Mouse (Mus musculus) hindbrain, embryonic 11.5 days (tissue): ENCODE data around the gene Gapvd1. TPM values are rescaled to one million over a fixed set of nuclear protein-coding genes. Genes with fewer than 3 reads are reported as not detected.

Source experiments
- ATAC-seq: fragments of 200-750 bp; cut with Nextera tagmentation; 2 replicates; pipeline ENCODE4 v1.8.0; 2017; ENCODE audit warnings: mild to moderate bottlenecking, moderate TSS enrichment, moderate library complexity; ENCODE audit not compliant: low FRiP score
- DNase-seq: peaks from one replicate; pipeline ENCODE4 v3.0.0-alpha.2; 2015; ENCODE audit warnings: low spot score
- H3K27ac ChIP-seq: fragments of 300-500 bp; sonication (generic); 2 replicates; pipeline ENCODE4 v1.5.1; 2014; ENCODE audit warnings: mild to moderate bottlenecking, low read depth, low read length
- H3K27me3 ChIP-seq: fragments of 300-500 bp; sonication (generic); 2 replicates; pipeline ENCODE4 v1.6.1; 2014; ENCODE audit warnings: mild to moderate bottlenecking, low read length, moderate library complexity, mixed read lengths; ENCODE audit not compliant: control insufficient read depth, insufficient read depth
- H3K36me3 ChIP-seq: fragments of 300-500 bp; sonication (generic); 2 replicates; pipeline ENCODE4 v1.6.1; 2014; ENCODE audit warnings: mild to moderate bottlenecking, low read length, moderate library complexity, mixed read lengths; ENCODE audit not compliant: control insufficient read depth, insufficient read depth
- H3K4me1 ChIP-seq: fragments of 300-500 bp; sonication (generic); replicated peaks from 2 replicates; pipeline ENCODE4 v1.6.1; 2014; ENCODE audit warnings: low read length, mixed read lengths; ENCODE audit not compliant: control insufficient read depth, insufficient read depth
- H3K4me2 ChIP-seq: fragments of 300-500 bp; sonication (generic); replicated peaks from 2 replicates; pipeline ENCODE4 v1.6.1; 2014; ENCODE audit warnings: mild to moderate bottlenecking, low read depth, low read length
- H3K4me3 ChIP-seq: fragments of 300-500 bp; sonication (generic); 2 replicates; pipeline ENCODE4 v1.5.1; 2014; ENCODE audit warnings: low read depth, low read length
- H3K9ac ChIP-seq: fragments of 300-500 bp; sonication (generic); 2 replicates; pipeline ENCODE4 v1.6.1; 2014; ENCODE audit warnings: low read depth, low read length
- H3K9me3 ChIP-seq: fragments of 300-500 bp; sonication (generic); 2 replicates; pipeline ENCODE4 v1.6.1; 2016; ENCODE audit warnings: low read length; ENCODE audit not compliant: control insufficient read depth
- WGBS: fragments of 180-500 bp; shearing (Covaris S2); extraction: QIAGEN DNeasy Blood & Tissue Kit; methylation state at CpG from one replicate; pipeline ENCODE4 v1.1.7; 2014; 5-methylcytosine and 5-hydroxymethylcytosine counted together
- polyA plus RNA-seq: library from polyadenylated mRNA; unstranded; fragments of >200 nt; fragmentation: Nextera tagmentation; extraction: Ambion mirVana; gene quantifications from 2 replicates; pipeline ENCODE4 v1.2.1, GENCODE M21; 2014

The Gapvd1 gene
- polyA plus RNA-seq, 1 experiment from 2014 or later, result 94.0 TPM

GRCm38 (mm10) chr2:34639725-34640124 lies 115.3 kb downstream of the Gapvd1 start:
- H3K27ac ChIP-seq, result no peak overlapping the region
- WGBS, result 73% methylated on average over 5 of the region's 5 CpGs
- no peaks in the 10 kb centered on the region for H3K36me3 ChIP-seq
- DNase-seq (no peak), ATAC-seq (peak; percentile 46; the same call in 1 of the 2 replicates)
- H3K4me3 ChIP-seq, result no peak overlapping the region
- H3K9ac ChIP-seq, result no peak overlapping the region
- no peaks in the 10 kb centered on the region for H3K27me3 ChIP-seq
- H3K4me2 ChIP-seq, result no peak overlapping the region
- no peaks in the 10 kb centered on the region; the same call in 1 of the 2 replicates for H3K4me1 ChIP-seq
- no peaks in the 10 kb centered on the region for H3K9me3 ChIP-seq

DNA sequence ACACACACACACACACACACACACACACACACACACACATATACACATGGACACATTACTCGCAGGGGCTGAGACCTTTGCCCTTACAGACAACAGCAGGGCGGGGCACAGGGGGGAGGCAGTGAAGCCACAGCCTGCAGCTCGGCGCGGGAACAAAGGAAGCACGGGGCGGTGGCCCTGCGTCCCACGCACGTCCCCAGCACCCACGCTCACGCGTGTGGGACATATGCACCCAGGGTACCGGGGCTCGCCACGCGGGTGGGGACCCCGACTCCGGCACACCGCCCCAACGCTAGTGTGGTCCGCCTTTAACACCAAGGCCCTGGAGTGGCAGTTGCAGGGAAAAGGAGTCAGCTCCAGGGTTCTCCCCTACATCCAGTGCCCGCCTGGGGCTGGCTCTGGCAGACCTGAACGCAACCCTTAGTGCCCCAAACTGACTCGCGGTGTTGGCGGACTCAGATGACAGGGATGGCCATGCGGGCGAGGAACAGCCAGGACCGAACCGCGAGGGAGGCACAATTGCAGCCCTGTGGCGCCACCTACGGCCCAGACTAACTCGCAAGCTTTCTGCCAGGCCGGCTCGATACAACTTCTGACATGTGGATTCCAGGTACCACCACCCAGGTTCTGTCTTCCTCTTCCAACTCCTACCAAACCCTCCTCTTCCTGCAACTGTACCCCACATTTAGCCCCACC lies 115.9 kb downstream of the Gapvd1 start:
- DNase-seq, result peak; percentile 89
- H3K4me1 ChIP-seq, result no peaks in the 10 kb centered on the region; the same call in 1 of the 2 replicates
- no peaks in the 10 kb centered on the region for H3K36me3 ChIP-seq
- no peaks in the 10 kb centered on the region for H3K27me3 ChIP-seq
- 10% methylated on average over 37 of the region's 37 CpGs for WGBS
- no peaks in the 10 kb centered on the region for H3K9me3 ChIP-seq
- H3K9ac ChIP-seq, result peak overlapping the region; percentile 65
- H3K27ac ChIP-seq, result no peak overlapping the region
- H3K4me2 ChIP-seq, result peak overlapping the region; percentile 83
- peak overlapping the region; percentile 34 for H3K4me3 ChIP-seq
- ATAC-seq, result peak; percentile 70

- no peak for DNase-seq
- H3K9me3 ChIP-seq, result no peaks in the 10 kb centered on the region
- no peaks in the 10 kb centered on the region for H3K36me3 ChIP-seq
- H3K4me1 ChIP-seq, result no peaks in the 10 kb centered on the region; the same call in 1 of the 2 replicates
- peak overlapping the region; percentile 45; the same call in 1 of the 2 replicates for H3K27ac ChIP-seq
- no peaks in the 10 kb centered on the region for H3K27me3 ChIP-seq
- H3K4me2 ChIP-seq, result no peak overlapping the region
- no peak for ATAC-seq
- whole genome bisulfite sequencing, result 77% methylated on average over 14 of the region's 14 CpGs
- H3K4me3 ChIP-seq, result no peak overlapping the region
- no peak overlapping the region for H3K9ac ChIP-seq
Measured at GRCm38 (mm10) chr2:34635249-34636165, 119.5 kb downstream of the Gapvd1 start.

- WGBS, result 89% methylated on average over 12 of the region's 12 CpGs
- Histone ChIP-seq H3K27ac (no peak overlapping the region), H3K4me1 (no peaks in the 10 kb centered on the region), H3K4me2 (no peak overlapping the region), H3K36me3 (no peaks in the 10 kb centered on the region), H3K27me3 (no peaks in the 10 kb centered on the region), H3K9ac (no peak overlapping the region), H3K9me3 (no peaks in the 10 kb centered on the region), H3K4me3 (no peak overlapping the region)
- ATAC-seq, result no peak
- no peak for DNase-seq
Measured at GRCm38 (mm10) chr2:34632051-34632450, 123.0 kb downstream of the Gapvd1 start.

GRCm38 (mm10) chr2:34630445-34630844 lies 124.6 kb downstream of the Gapvd1 start:
- Histone ChIP-seq H3K4me1 (no peaks in the 10 kb centered on the region), H3K27me3 (no peaks in the 10 kb centered on the region), H3K36me3 (no peaks in the 10 kb centered on the region), H3K9me3 (no peaks in the 10 kb centered on the region), H3K9ac (no peak overlapping the region), H3K4me3 (no peak overlapping the region), H3K27ac (no peak overlapping the region), H3K4me2 (no peak overlapping the region)
- ATAC-seq (no peak), DNase-seq (no peak)
- WGBS, result 80% methylated on average over 6 of the region's 6 CpGs

- no peak for DNase-seq
- Histone ChIP-seq H3K27ac (no peak overlapping the region), H3K36me3 (no peaks in the 10 kb centered on the region), H3K4me1 (no peaks in the 10 kb centered on the region), H3K9ac (no peak overlapping the region), H3K4me2 (no peak overlapping the region), H3K4me3 (no peak overlapping the region), H3K27me3 (no peaks in the 10 kb centered on the region), H3K9me3 (no peaks in the 10 kb centered on the region)
- no peak for ATAC-seq
- 83% methylated on average over 7 of the region's 7 CpGs for WGBS
Measured at GRCm38 (mm10) chr2:34629758-34630157, 125.3 kb downstream of the Gapvd1 start.

DNA sequence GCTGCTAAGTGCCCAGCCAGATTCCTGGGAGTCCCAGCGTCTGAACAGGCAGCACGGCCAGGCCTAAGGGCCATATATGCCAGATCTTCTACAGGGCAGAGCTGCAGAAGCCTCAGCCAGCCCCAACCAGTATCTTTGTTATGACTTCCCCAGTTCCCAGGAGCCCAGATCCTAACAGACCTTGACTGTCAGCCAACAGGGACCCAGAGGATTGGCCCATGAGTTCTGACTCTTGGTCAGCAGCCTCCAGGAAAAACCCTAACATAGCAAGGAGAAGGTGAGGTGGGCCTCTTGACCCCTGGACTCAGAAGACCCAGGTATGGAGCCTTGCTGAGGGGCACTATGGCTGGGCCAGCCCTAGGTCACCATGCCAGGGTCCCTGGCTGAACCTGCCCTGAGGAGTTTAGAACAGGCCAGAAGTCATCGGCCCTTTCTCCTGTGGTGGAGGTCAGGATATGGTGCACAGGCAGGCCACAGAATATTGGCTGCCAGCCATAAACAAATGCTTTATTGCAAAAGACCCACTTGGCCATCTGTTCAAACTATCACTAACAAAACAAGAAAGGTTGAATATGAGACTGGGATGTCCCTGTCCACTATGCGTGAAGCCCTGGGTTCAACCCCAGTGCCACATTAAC lies 126.0 kb downstream of the Gapvd1 start:
- no peaks in the 10 kb centered on the region for H3K9me3 ChIP-seq
- no peak overlapping the region for H3K4me2 ChIP-seq
- DNase-seq (no peak), ATAC-seq (no peak)
- H3K27me3 ChIP-seq, result no peaks in the 10 kb centered on the region
- H3K27ac ChIP-seq, result no peak overlapping the region
- no peak overlapping the region for H3K9ac ChIP-seq
- no peak overlapping the region for H3K4me3 ChIP-seq
- no peaks in the 10 kb centered on the region for H3K36me3 ChIP-seq
- no peaks in the 10 kb centered on the region for H3K4me1 ChIP-seq
- 93% methylated on average over 4 of the region's 4 CpGs for WGBS

DNA sequence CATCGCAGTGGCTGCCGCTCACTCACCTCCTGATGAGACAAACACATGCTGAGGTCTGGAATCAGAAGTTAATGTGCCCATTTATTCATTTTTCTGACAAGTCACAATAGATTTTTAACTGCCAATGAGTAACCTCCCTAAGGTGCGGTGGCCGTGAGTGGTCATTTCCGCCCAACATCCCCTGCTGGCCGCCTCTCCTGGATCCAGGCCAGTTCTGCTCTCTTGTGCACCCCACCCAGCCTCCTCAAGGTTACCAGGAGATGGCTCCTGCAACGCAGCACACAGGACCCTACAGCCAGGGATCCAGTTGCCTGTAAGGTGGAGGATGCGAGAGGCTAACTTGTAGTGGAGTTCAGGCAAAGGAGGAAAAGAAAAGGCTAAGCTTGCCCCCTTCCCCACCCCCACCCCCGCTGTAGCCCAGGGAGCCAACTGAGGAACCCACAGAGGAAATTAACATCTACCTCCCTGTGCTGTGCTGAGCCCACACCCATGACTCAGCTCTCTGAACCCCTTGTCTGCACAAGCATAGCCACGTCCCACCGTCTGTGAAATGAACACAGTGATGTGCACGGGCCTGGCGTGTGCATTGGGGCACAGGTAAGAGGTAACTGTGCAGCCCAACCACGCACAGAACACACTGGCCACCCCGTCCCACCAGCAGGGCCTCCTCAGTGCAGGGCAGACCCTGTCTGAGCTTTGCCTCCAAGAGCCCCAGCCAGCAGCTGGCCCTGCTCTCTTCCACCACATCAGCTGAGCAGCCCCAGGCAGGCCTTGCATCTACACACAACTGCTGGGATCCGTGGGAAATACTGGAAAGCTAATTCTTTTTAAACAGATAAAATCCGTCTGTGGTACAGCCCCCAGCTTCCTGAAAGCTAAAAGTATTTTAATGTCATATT lies 127.5 kb downstream of the Gapvd1 start:
- no peaks in the 10 kb centered on the region for H3K27me3 ChIP-seq
- DNase-seq, result no peak
- no peak overlapping the region for H3K4me2 ChIP-seq
- no peak overlapping the region for H3K4me3 ChIP-seq
- no peak for ATAC-seq
- no peaks in the 10 kb centered on the region for H3K4me1 ChIP-seq
- 79% methylated on average over 17 of the region's 17 CpGs for WGBS
- no peaks in the 10 kb centered on the region for H3K36me3 ChIP-seq
- H3K9ac ChIP-seq, result no peak overlapping the region
- H3K27ac ChIP-seq, result no peak overlapping the region
- H3K9me3 ChIP-seq, result no peaks in the 10 kb centered on the region
